Mouse (Mus musculus): Measurements from ENCODE around the gene Dlgap1. TPM values are rescaled to one million over a fixed set of nuclear protein-coding genes. Genes with fewer than 3 reads are reported as not detected.

The Dlgap1 gene
- polyA plus RNA-seq, 1 experiment from 2014 or later = 1.1 TPM

MicroRNAs encoded within 50 kb of the gene (microRNA counts, 519-probe panel; counts per million panel counts)
- microRNA mmu-miR-1195 = 188 counts per million, percentile 57 among the panel's probes with 10 or more counts

Small RNA genes lying within 50 kb of the gene (microRNA-seq; reads per million reads assigned to microRNA genes)
- not detected for gene Mir1195
